Mouse (Mus musculus) adrenal gland, postnatal 4 days (tissue): ENCODE results near the gene Slc17a5. TPM values are rescaled to one million over a fixed set of nuclear protein-coding genes. Genes with fewer than 3 reads are reported as not detected.
"Not testable (repeated sequence)": the region's sequence is repeated elsewhere in the genome, so short reads cannot be mapped to it uniquely, and the experiment has no call there.

Experiments used
- DNase-seq, 2 experiments: peaks; one replicate each; pipeline ENCODE4 v3.0.0; 2021 to 2022; ENCODE audit warnings: low spot score in 2 of 2, mixed read lengths in 2 of 2
- total RNA-seq, 2 experiments: library from RNA; stranded (reverse); gene quantifications; 2 replicates each; pipeline ENCODE4 v1.2.3; 2021

The Slc17a5 gene
- total RNA-seq, 2 experiments from 2014 or later: 12.2 to 14.2 TPM

DNA sequence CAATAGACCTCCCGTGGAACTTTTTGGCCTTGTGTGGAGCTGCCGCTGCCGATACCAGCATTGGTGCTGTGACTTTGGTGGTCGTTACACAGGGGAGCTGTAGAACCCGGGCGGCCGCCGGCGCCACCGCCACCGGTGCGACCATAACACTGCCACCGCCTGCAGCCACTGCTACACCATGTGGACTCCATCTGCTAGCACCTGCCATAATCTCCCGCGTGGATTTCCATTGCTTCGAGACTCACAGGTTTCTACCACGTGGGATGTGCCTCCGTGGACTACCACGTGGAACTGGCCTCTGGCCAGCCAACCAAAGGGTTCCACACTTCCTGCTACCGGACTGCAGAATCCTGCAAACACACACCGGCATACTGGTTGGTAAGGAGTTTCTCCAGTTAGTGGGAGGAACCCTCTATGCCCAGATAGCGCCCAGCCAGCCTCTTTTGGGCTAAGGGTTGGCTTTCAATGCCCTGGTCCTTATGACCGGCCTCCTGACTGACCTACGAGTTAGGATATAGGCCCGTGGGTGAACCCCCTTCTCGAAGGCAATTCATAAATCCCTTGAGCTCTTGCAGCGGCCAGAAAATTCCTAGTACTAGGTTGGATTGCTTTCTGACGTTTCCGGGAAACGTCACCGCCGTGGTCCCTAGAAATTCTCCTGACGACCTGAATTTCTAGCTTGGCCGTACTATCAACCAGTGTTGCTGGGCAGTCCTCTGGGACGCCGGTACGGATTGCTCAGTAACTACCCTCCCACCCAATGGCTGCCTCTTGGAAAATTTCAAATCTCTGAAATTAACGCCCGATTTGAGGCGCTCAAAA, 66.8 kb downstream of the Slc17a5 start:
- DNase-seq: peak in 1 of 2 experiments; percentile 13

DNA sequence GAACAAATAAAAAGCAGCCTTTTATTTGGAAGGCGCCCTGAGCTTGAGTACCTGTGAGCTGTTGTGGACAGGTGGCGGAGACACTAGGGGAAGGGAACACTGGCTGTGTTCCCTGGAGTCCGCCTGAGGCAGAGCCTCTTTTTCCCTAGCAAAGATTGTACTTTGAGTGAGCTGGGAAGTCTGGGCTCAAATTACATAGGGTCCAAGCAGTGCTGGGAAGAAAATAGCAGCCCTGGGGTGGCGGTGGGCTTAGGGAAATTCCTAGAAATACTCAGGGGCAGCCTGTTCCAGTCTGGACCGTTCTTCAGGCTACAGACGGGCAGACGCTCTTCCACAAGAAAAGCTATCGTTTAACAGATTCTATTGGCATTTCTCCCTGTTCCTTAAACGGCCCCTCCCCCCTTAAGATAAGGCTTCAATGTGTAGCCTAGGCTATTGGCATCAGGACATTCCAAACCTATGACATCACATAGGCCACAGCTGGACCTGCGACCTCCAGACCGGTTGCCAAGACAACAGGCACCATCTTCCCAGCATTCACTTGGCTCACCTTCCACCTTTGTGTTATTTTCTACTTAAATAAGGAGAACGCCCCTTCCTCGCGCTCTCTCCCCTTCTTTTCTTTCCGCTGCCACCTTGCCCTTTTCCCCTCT, 67.6 kb downstream of the Slc17a5 start:
- DNase-seq: no peak

DNA sequence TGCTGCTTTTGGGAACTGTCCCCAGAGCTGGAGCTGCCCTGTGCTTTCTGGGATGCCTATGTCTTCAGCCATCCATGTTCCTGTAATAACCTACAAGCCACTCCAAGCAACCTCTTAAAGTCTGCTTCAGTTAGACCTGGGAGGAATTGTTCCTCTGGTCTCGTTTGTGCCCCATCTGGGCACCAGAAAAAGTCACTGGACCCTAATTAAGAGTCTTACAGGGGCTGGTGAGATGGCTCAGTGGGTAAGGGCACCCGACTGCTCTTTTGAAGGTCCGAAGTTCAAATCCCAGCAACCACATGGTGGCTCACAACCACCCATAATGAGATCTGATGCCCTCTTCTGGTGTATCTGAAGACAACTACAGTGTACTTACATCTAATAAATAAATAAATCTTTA, 70.6 kb downstream of the Slc17a5 start:
- not testable (repeated sequence) for DNase-seq

DNA sequence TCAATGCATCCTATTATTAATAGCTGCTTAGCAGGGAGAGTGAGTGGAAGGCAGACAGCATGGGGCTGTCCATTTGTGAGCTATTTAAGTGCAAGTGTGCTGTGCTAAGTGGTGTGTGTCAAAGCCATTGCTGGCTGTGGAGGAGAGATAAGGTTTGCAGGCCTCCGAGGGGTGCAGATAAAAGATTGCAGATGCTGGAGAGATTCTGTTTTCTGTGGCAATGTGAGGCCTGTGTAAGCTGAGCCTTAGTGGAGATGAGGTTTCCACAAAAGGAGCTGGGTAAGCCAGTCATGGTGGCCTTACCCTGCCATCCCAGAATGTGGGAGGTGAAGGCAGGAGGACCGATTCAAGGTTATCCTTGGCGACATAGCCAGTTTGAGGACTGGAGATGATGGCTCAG, 71.7 kb downstream of the Slc17a5 start:
- no peak for DNase-seq

DNA sequence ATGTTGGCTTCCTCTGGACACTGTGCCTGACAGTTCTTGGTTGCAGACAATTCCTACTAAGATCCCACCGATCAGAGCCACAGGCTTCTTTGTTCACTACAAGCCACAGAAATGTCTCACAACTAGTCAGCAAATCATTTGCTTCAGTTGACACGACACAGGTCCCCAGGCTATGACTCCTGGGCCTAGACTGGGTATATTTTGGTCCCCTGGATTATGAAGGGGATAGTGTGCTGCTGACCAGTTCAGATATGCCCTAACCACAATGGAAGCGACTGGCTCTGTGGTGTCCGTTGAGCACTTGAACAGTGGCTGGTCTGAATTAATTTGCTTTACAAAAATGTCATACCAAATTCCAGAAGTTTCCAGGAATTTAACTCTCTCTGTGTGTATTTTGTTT, 73.2 kb downstream of the Slc17a5 start:
- DNase-seq: no peak

DNA sequence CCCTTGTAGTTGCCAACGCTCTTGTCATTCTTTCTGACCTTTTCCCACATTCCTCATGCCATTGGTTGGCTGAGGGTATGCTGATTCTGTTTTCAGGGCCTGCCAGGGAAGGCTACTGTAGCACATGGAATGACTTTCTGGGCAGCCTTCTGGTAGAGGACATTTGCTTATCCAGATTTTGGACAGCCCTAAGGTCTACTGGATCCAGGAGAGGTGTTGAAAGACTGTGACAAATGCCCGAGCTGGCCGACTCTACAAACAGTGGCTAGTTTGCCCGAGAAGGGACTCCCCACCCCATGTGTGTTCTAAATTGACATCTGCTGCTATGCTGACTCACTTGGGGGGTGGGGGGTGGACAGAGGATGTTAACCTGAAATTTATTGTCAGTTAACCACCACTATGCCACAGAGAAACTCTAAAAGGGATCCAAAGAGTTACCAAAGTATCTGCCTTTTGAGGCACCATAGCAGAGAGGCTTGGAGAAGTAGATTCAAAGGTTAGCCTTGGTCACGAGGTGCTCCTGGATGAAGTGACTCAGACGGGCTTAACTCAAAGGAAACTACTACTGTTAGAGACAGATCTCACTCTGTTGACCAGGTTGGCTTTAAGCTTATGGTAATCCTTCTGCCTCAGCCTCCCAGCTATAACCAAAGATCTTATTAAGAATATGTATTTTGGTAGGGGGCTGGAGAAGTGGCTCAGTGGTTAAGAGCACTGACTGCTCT, 73.9 kb downstream of the Slc17a5 start:
- DNase-seq: no peak

DNA sequence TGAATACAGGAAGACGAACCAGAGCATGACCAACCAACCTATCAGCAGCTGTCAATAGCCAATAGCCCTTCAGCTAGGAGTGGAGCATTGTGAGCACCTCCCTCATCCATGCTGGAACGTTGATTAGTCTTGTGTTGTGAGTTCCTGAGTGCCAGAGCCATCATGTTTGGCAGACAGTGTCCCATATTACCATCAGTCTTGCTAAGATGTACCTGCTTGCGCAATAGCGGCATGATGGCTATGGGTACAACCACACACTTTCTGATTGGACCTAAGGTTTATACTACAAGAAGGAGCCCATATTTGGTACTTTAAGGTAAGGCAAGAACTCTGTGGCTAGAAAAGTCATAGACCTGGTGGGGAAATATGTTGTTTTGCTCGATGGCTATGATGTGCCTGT, 76.1 kb downstream of the Slc17a5 start:
- no peak for DNase-seq

DNA sequence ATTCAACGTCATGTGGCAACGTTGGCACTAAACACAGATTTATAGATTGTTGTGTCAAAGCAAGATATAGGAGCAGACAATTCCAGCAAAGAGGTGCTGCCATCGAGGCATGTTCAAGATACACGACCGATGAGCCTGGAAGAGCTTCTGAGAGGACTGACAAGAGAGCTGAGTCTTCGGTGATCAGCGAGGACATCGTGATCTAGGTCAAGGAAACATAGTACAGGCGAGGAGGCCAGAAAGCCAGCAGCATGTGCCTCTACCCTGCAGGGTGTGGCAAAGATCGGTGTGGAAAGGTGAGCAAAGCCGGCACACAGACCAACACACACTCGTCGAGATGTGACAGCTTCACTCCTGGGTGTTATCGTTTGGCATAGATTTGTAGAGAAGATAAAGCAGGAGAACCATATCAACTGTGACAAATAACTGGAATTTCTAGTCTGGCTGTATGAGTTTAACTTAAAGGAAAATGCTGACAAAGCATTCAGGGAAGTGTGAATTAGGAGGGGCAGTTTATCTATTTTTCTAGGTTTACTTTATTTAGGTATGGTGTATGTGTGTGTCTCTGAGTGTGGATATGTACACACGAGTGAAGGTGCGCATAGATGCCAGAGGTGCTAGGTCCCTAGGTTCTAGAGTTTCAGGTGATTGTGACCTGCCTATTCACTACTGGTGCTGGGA, 79.6 kb downstream of the Slc17a5 start:
- no peak for DNase-seq

DNA sequence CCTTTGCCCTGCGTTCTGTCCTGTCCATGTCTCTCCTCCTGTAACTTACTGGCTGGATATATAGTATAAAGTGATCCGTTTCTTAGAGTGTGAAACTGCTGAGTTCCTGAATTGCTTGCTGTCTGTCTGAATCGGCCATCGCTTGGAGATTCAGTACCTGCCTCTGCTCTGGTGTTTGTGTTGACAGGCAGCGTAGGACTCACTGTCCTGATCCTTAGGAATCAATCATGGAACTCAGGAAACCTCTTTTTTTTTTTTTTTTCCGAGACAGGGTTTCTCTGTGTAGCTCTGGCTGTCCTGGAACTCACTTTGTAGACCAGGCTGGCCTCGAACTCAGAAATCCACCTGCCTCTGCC, 81.1 kb downstream of the Slc17a5 start:
- no peak for DNase-seq

DNA sequence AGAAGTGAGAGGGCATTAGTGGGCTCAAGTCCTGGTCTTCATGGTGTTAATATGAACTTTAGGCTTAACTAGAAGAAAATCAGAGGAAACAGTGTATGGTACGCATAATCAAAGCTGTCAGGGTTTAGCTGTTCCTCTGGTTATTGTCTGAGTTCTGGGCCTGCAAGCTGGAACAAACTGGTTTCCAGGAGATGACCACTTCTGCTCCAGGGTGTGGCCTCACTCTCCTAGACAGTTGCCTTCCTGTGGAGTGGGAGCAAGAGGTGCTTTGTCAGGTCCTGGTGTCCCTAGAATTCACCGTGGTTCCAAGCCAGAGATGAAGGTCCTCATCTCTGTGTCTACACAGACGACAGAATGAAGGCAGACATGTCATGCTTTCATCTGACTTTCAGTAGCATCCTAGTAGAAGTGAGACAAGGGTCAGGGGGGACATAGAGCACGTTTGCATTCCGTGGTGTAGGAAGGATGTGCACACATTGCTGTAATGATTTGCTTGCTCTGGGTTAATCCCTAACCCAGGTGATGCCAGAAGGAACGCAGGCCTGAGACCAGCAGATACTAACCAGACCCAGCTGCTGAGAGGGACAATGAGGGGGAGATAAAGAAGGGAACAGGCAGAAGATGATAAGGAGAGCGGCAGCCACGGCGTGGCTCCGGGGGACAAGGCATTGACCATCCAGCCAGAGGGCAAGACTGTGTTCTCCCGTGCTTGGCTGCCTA, 81.7 kb downstream of the Slc17a5 start:
- DNase-seq: no peak

DNA sequence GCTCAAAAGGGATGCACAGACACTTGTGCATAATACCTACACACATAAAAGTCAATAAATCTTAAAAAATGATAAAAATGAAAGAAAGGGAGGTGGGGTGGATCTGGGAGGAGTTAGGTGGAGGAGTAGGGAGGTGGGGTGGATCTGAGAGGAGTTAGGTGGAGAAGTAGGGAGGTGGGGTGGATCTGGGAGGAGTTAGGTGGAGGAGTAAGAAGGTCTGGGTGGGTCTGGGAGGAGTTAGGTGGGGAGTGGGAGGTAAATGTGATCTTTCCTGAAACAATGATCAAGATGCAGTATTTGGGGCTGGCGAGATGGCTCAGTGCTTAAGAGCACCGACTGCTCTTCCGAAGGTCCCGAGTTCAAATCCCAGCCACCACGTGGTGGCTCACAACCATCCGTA, 82.6 kb downstream of the Slc17a5 start:
- no peak for DNase-seq

DNA sequence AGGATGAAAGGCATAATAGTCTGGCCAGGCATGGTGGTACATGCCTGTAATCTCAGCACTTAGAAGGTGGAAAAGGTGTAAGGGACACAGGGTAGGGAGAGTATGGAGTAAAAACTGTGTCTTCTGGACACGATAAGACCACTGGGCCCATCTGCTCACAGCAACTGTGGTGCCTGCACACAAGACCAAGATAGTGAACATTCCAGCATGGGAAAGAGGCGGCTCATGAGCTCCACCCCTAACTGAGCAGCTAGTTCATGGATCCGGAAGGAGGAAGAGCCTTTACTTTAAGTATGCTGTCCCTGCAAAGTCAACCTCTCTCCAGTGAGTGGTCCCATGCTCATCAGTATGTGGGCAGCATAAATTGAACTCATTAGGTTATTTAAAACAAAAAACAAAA, 83.2 kb downstream of the Slc17a5 start:
- no peak for DNase-seq

DNA sequence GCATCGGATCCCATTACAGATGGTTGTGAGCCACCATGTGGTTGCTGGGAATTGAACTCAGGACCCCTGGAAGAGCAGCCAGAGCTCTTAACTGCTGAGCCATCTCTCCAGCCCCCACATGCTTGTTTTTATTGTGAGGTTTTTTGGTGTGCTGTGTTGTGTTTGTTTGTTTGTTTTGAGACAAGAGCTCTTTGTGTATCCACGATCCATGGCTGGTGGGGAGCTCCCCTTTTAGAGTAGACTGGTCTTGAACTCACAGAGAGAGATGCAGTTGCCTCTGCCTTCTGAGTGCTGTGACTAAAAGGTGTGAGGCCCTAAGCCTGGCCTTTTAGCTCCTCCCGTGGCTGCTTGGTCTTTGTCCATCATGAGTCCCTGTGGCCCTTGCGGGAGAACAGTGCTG, 83.7 kb downstream of the Slc17a5 start:
- DNase-seq: no peak

DNA sequence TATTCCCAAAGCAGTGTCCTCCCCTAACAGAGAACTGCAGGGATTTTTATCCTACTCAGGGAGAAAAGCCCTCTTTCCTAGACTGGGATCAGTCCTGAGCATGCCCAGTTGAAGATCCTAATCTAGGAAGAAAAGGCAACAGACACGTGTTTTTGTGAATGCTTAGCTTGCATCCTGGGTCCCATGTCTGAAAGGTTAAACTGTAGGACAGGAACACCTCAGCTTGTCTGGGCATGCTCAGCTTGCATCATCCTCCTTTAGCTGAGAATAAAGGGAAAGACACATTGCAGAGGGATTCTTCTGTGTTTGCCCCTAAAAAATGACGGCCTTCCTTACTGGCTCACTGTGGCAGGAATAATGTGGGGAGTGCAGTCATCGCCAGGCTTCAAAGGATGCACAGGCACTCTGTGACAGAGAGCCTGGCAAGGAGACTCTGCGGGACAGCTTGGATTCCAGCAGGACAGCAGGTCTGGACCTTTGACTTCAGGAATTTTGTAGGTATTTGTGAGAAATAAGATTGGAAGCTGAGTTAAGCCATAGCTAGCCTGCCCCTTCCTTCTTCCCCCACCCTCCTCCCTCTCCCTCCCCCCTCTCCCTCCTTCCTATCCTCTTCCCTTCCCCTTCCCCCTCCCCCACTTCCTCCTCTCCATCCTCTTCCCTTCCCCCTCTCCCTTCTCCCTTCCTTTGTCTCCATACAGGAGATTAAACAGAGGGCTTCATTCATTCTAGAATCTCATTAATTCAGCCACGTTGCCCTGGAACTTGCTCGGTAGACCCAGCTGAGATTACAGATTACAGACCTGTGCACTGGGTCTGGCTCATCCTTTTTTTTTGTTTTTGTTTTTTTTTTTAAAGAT, 84.4 kb downstream of the Slc17a5 start:
- DNase-seq: no peak

DNA sequence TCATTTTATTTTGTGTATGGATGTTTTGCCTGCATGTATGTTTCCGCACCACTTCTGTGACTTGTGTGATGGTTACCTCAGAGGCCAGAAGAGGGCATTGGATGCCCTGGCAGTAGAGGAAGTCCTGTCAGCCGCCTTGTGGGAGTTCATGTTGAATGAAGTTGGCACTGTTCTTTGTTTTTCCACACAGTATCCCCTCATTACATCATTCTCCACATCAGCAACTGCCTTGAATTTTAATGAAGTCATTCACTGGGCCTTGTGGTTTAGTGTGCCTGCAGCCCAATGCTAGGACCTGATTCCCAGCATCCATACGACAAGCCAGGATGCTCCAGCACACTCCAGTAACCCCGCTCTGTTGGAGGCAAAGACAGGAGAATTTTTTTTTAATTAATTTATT, 86.6 kb downstream of the Slc17a5 start:
- DNase-seq: no peak

DNA sequence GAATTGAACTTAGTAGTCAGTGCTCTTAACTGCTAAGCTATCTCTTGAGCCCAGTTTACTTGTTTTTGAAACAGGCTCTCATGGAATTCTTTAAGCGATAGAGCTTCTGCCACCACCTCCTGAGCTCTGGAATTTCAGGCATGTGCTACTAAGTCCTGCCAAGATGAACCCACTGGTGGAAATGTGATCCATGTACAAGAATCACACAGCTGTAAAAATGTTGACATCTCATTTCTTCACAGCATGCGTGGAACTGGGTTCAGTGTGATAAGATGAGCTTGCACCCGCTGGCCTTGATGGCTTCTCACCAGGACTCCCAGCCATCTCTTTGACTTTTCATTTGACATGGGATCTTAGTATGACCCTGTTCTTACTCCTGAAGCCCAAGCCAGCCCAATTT, 87.5 kb downstream of the Slc17a5 start:
- DNase-seq: no peak

DNA sequence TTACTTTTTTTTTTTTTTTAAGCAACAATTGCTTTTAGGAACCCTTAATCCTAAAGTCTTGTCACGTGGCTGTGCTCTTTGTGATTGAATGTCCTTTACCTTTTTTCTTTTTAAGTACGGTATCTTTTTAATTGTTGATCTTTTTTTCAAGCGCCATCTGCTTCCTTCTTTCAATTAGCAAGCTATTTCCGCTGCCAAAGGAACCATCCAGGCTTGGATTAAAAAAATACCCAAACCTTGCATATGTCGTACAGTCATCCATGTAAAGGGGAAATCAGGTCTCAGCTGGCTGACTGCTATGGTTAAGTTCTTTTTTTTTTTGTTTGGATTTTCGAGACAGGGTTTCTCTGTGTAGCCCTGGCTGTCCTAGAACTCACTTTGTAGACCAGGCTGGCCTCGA, 94.7 kb downstream of the Slc17a5 start:
- no peak for DNase-seq

DNA sequence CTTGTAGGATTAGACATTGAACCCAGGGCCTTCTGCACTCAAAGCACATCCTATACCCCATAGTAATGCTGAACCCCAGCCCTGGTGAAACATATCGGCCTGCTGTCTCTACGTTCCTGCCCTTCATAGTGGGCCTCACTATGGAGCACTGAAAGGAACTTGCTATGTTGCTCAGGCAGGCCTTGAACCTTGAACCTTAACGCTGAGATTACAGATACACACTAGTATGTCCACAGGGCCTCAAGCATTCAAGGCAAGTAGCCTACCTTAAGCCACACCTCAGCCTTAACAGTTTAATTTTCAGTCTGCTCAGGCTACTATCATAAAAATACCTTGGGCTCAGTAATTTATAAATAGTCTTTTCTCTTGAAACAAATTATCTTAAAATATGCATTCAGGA, 95.6 kb downstream of the Slc17a5 start:
- DNase-seq: no peak

DNA sequence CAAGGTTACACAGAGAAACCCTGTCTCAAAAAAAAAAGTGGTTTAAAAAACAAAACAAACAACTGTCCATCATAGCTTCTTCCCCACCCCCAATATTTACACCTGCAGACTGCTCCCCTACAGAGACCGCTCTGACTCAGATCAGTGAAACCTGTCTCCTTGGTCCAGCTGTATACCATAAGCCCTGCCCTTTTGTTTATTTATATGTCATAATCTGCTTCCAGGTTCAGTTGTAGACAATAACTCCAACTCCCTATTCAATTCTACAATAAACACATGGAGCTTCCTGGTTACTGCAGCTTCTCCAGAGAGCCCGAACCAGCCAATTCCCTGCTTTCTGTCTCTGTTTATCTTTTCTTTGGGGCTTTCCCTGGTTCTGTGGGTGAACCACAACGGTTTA, 96.7 kb downstream of the Slc17a5 start:
- DNase-seq: no peak

DNA sequence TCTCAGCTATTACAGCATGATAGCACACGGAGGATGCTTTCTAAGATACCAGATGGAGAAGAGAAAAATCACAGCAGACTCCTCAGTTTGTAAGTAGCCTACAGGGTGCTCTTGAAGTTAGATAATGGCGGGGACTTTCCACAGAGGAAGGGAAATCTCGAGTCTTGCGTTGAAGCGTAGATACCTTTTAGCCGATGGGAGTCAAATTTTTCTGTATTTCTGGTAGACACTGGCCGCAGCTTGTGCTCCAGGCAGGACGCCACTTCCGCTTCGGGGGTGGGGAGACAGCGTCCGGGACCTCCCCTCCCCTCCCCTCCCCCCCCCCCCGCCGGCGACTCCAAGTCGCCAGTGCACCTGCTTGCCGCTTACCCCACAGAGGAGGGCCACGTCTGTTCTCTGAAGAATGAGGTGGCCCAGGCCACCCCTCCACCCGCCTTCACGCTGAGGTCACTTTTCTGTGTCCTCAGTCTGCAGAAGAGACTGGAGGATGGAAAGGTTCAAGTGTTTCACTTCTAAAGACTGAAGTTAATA, 98.9 kb downstream of the Slc17a5 start, which contains the start of gene Eef1a1:
Eef1a1 (minus strand) TSS at position 262 of the 531 bp plus-strand sequence.
- DNase-seq: peak; percentile 16 to 30
